Comparison of ENCODE assay signal across 16 mouse cellular contexts in the genomic region with DNA sequence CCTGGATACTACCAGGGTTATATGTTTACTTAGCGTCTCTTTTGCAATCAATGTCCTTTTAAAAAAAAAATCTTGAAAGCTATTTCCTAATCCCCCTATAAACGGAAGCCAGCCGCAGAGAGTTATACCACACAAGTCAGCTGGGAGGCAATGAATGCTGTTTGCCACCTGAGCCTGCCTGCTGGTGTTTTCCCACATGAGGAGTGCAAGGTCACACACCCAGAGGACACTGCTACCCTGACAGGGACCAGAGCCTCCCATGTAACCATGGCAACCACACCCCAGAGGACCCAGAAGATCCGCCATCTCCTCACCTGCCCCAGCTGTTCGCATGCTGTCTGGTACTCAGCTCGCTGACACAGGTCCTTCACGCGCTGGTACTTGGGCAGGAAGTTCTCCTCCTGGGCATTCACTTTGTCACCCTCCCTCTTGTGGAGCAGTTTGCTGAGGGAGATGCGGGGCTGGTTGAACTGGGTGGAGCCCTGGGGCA.
A peak's percentile ranks its signal among the peaks of the same experiment; 100 is the strongest.
DNase-seq lines count a peak whose midpoint lies in the region; ATAC-seq and TF ChIP-seq lines count a peak whose summit lies in the region.
"Had no signal": no experiment of that assay in that cellular context is flagged by ENCODE, and none has a peak within 500 bp of the region (broad histone marks: within the 10 kb centered on the region; RNA-seq: fewer than 3 reads in every experiment).

No protein-coding gene starts in this region.

- ATAC-seq in intestine, embryonic 14.5 days (replicated peaks; ENCODE audit: low FRiP score, low TSS enrichment, low read depth) = 0 out of 2 replicates have a peak, but pooled peaks have one; percentile 6
- ATAC-seq in intestine, postnatal 0 days = no peak
- ATAC-seq in lung, embryonic 16.5 days (ENCODE audit: low read depth) = peak; percentile 21

- H3K4me3 ChIP-seq in intestine, embryonic 14.5 days (ENCODE audit: low read depth, low read length) = no peak overlapping the region
- no peak overlapping the region for H3K4me3 ChIP-seq in intestine, postnatal 0 days (ENCODE audit: low read depth, low read length)
- H3K4me3 ChIP-seq in lung, embryonic 16.5 days (ENCODE audit: low read length) = no peak overlapping the region
- H3K4me3 ChIP-seq: left cerebral cortex, adult 2 months; liver, embryonic 13.5 days; midbrain, embryonic 12.5 days had no signal

- no peak overlapping the region for H3K27ac ChIP-seq in intestine, embryonic 14.5 days (ENCODE audit: low read depth)
- no peak overlapping the region for H3K27ac ChIP-seq in intestine, postnatal 0 days (ENCODE audit: low read depth, low read length)
- H3K27ac ChIP-seq in lung, embryonic 16.5 days (ENCODE audit: low read length) = peak overlapping the region; percentile 23
- H3K27ac ChIP-seq: left cerebral cortex, adult 2 months; liver, embryonic 13.5 days; midbrain, embryonic 12.5 days had no signal

- H3K36me3 ChIP-seq in intestine, embryonic 14.5 days (ENCODE audit: control insufficient read depth, insufficient read depth, low read length) = peaks cover 72% of the 10 kb centered on the region
- peaks cover 60% of the 10 kb centered on the region for H3K36me3 ChIP-seq in intestine, postnatal 0 days (ENCODE audit: control insufficient read depth, insufficient read depth)
- no peaks in the 10 kb centered on the region for H3K36me3 ChIP-seq in lung, embryonic 16.5 days (ENCODE audit: control insufficient read depth, insufficient read depth, low read length)
- H3K36me3 ChIP-seq: liver, embryonic 13.5 days had no signal

- no peak overlapping the region for H3K4me2 ChIP-seq in intestine, embryonic 14.5 days (ENCODE audit: low read length)
- H3K4me2 ChIP-seq in intestine, postnatal 0 days (replicated peaks; ENCODE audit: low read depth) = no peak overlapping the region
- H3K4me2 ChIP-seq in lung, embryonic 16.5 days (ENCODE audit: low read depth, low read length) = no peak overlapping the region
- H3K4me2 ChIP-seq: liver, embryonic 13.5 days; midbrain, embryonic 12.5 days had no signal

- no peaks in the 10 kb centered on the region for H3K9me3 ChIP-seq in intestine, embryonic 14.5 days (ENCODE audit: control insufficient read depth, low read length)
- H3K9me3 ChIP-seq in intestine, postnatal 0 days (ENCODE audit: control insufficient read depth) = no peaks in the 10 kb centered on the region
- no peaks in the 10 kb centered on the region for H3K9me3 ChIP-seq in lung, embryonic 16.5 days (ENCODE audit: control insufficient read depth, low read length)
- H3K9me3 ChIP-seq: liver, embryonic 13.5 days; midbrain, embryonic 12.5 days had no signal

- 55% methylated on average over 9 of the region's 9 CpGs for WGBS in intestine, embryonic 14.5 days
- WGBS in intestine, postnatal 0 days = 46% methylated on average over 9 of the region's 9 CpGs
- WGBS in lung, embryonic 16.5 days = 48% methylated on average over 9 of the region's 9 CpGs

- peaks cover 16% of the 10 kb centered on the region for H3K4me1 ChIP-seq in intestine, embryonic 14.5 days (replicated peaks; ENCODE audit: control insufficient read depth, insufficient read depth, low read length)
- peaks cover 4% of the 10 kb centered on the region; the same call in 1 of the 2 replicates for H3K4me1 ChIP-seq in intestine, postnatal 0 days (replicated peaks; ENCODE audit: control insufficient read depth, insufficient read depth, low read length)
- peaks cover 24% of the 10 kb centered on the region for H3K4me1 ChIP-seq in lung, embryonic 16.5 days (replicated peaks; ENCODE audit: control insufficient read depth, insufficient read depth, low read length)

- H3K9ac ChIP-seq in intestine, embryonic 14.5 days (ENCODE audit: low read length) = no peak overlapping the region
- no peak overlapping the region for H3K9ac ChIP-seq in intestine, postnatal 0 days (ENCODE audit: low read depth, low read length)
- H3K9ac ChIP-seq in lung, embryonic 16.5 days (ENCODE audit: low read length) = peak overlapping the region; percentile 19; the same call in 1 of the 2 replicates
- H3K9ac ChIP-seq: liver, embryonic 13.5 days; midbrain, embryonic 12.5 days had no signal

- no peak for DNase-seq in intestine, embryonic 14.5 days (ENCODE audit: low spot score)
- DNase-seq in 416B (ENCODE audit: low read depth) (peak; percentile 73), MN1 (ENCODE audit: low spot score) (peak; percentile 41)
- DNase-seq in urinary bladder, postnatal 14 days (ENCODE audit: low spot score) = no peak
- DNase-seq in frontal cortex, postnatal 14 days (ENCODE audit: low spot score in 2 of 2) = no peak
- DNase-seq in layer of hippocampus, adult 9-11 months = no peak
- DNase-seq: adrenal gland, postnatal 25 days; cerebellum, adult 11-12 months; heart, postnatal 36 days; kidney, adult 18-20 months; kidney, postnatal 4 days; liver, embryonic 13.5 days had no signal

- no peaks in the 10 kb centered on the region for H3K27me3 ChIP-seq in intestine, embryonic 14.5 days (replicated peaks; ENCODE audit: control insufficient read depth, insufficient read depth, low read length)
- no peaks in the 10 kb centered on the region for H3K27me3 ChIP-seq in intestine, postnatal 0 days (replicated peaks; ENCODE audit: control insufficient read depth, insufficient read depth, low read length)
- H3K27me3 ChIP-seq in lung, embryonic 16.5 days (ENCODE audit: control insufficient read depth, insufficient read depth, low read depth, low read length) = no peaks in the 10 kb centered on the region
- H3K27me3 ChIP-seq: liver, embryonic 13.5 days; midbrain, embryonic 12.5 days had no signal

- TF ChIP-seq CTCF in intestine, postnatal 0 days (IDR thresholded peaks at IDR 0.05; ENCODE audit: low read depth) = no peak

Comparison
In these comparisons a context has a peak if more than half of its experiments do, and no peak if none do; other contexts are left out.
1. DNase-seq: peak in 416B (single experiment) and MN1 (single experiment); none in intestine, embryonic 14.5 days (single experiment), urinary bladder, postnatal 14 days (single experiment), frontal cortex, postnatal 14 days (0 of 2) and layer of hippocampus, adult 9-11 months (single experiment).